ENCODE assay signal across 12 mouse cellular contexts in the genomic region with DNA sequence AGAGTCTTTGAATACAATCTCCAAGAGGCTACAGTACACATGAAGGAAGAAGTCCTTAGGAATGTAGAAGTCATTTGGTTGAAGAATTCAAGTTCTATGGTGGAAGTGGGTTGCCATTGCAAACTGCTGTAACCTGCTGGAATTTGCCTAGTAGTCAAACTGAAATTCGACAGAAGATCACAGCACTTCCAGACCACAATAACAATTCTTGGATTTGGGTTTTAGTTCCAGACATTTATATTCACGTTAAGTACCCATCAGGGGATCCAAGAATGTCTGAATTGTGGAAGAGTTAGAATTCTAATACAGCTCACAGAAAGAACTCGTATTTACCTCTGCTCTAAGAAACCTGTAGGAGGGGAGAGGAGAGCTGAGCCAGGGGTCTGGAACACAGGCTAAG. TPM values are rescaled to one million over a fixed set of nuclear protein-coding genes. Genes with fewer than 3 reads are reported as not detected.
"Had no signal": no experiment of that assay in that cellular context is flagged by ENCODE, and none has a peak within 500 bp of the region (broad histone marks: within the 10 kb centered on the region; RNA-seq: fewer than 3 reads in every experiment).

No protein-coding gene starts in this region.

- H3K9me3 ChIP-seq: kidney, embryonic 15.5 days; liver, embryonic 15.5 days; neural tube, embryonic 13.5 days had no signal

- ATAC-seq: lung, postnatal 0 days had no signal

- H3K36me3 ChIP-seq: kidney, embryonic 15.5 days; liver, embryonic 15.5 days; neural tube, embryonic 13.5 days had no signal

- H3K4me2 ChIP-seq: kidney, embryonic 15.5 days; liver, embryonic 11.5 days; liver, embryonic 15.5 days; neural tube, embryonic 13.5 days had no signal

- H3K27ac ChIP-seq: kidney, embryonic 15.5 days; liver, embryonic 15.5 days; neural tube, embryonic 13.5 days; stomach, postnatal 0 days had no signal

- H3K4me3 ChIP-seq: kidney, embryonic 15.5 days; liver, embryonic 15.5 days; neural tube, embryonic 13.5 days had no signal

- DNase-seq: kidney, adult 2 months; kidney, postnatal 14 days; lung, adult 2 months; lung, postnatal 36 days had no signal

- H3K27me3 ChIP-seq: kidney, embryonic 15.5 days; neural tube, embryonic 13.5 days had no signal

- H3K4me1 ChIP-seq: kidney, embryonic 15.5 days had no signal

- H3K9ac ChIP-seq: kidney, embryonic 15.5 days; liver, embryonic 15.5 days; neural tube, embryonic 13.5 days had no signal

RNA-seq across cellular contexts. Expression of a gene that starts 14.9 kb away (rescaled TPM):
- total RNA-seq: megakaryocyte progenitor cell, adult 5-6 weeks; monocyte, adult 5-6 weeks had no signal
